Mouse (Mus musculus): ENCODE measurements at regions not wholly inside any gene's neighbourhood (a gene's known extent, or its start where the extent isn't known, plus 50 kb on each side); places are given as distances from the start of the nearest gene placed in this dataset.

- H3K27ac ChIP-seq: no peak overlapping the region
- no peak for ATAC-seq
- no peaks in the 10 kb centered on the region for H3K9me3 ChIP-seq
- H3K4me1 ChIP-seq (replicated peaks): no peaks in the 10 kb centered on the region
- 93% methylated on average over 8 of the region's 8 CpGs for WGBS
- no peak overlapping the region for H3K9ac ChIP-seq (replicated peaks)
- no peak overlapping the region for H3K4me2 ChIP-seq (replicated peaks)
- no peaks in the 10 kb centered on the region for H3K36me3 ChIP-seq
- no peak overlapping the region for H3K4me3 ChIP-seq (replicated peaks)
- no peaks in the 10 kb centered on the region for H3K27me3 ChIP-seq
These were observed 280.6 kb upstream of the Klf4 start for GRCm38 (mm10) chr4:55812846-55813245.

GRCm38 (mm10) chr4:55811656-55812055 is 279.4 kb upstream of the Klf4 start:
- 82% methylated on average over 3 of the region's 3 CpGs for WGBS
- Histone ChIP-seq H3K4me3 (replicated peaks) (no peak overlapping the region), H3K27me3 (no peaks in the 10 kb centered on the region), H3K9me3 (no peaks in the 10 kb centered on the region), H3K9ac (replicated peaks) (no peak overlapping the region), H3K4me2 (replicated peaks) (no peak overlapping the region), H3K4me1 (replicated peaks) (no peaks in the 10 kb centered on the region), H3K36me3 (no peaks in the 10 kb centered on the region), H3K27ac (no peak overlapping the region)
- ATAC-seq: no peak

- 88% methylated on average over 5 of the region's 5 CpGs for WGBS
- no peak for ATAC-seq
These were observed 276.2 kb upstream of the Klf4 start for GRCm38 (mm10) chr4:55808501-55808900.

GRCm38 (mm10) chr4:55806799-55807198 is 274.5 kb upstream of the Klf4 start:
- no peak overlapping the region for H3K4me2 ChIP-seq (replicated peaks)
- no peaks in the 10 kb centered on the region for H3K27me3 ChIP-seq
- 0 out of 2 replicates have a peak, but pooled peaks cover 5% of the 10 kb centered on the region for H3K4me1 ChIP-seq (replicated peaks)
- no peak overlapping the region for H3K27ac ChIP-seq
- no peak overlapping the region for H3K4me3 ChIP-seq (replicated peaks)
- no peaks in the 10 kb centered on the region for H3K36me3 ChIP-seq
- no peak overlapping the region for H3K9ac ChIP-seq (replicated peaks)
- H3K9me3 ChIP-seq: no peaks in the 10 kb centered on the region
- ATAC-seq: no peak
- WGBS: 84% methylated on average over 3 of the region's 3 CpGs

More at GRCm38 (mm10) chr4:55808501-55808900, 276.2 kb upstream of the Klf4 start:
- Histone ChIP-seq H3K36me3 (no peaks in the 10 kb centered on the region), H3K27ac (no peak overlapping the region), H3K4me2 (replicated peaks) (no peak overlapping the region), H3K4me1 (replicated peaks) (no peaks in the 10 kb centered on the region), H3K4me3 (replicated peaks) (no peak overlapping the region), H3K27me3 (no peaks in the 10 kb centered on the region), H3K9ac (replicated peaks) (no peak overlapping the region), H3K9me3 (no peaks in the 10 kb centered on the region)

- no peak for ATAC-seq
- Histone ChIP-seq H3K9ac (replicated peaks) (no peak overlapping the region), H3K27ac (no peak overlapping the region), H3K4me3 (replicated peaks) (no peak overlapping the region), H3K27me3 (no peaks in the 10 kb centered on the region), H3K36me3 (no peaks in the 10 kb centered on the region), H3K4me2 (replicated peaks) (no peak overlapping the region), H3K4me1 (replicated peaks) (0 out of 2 replicates have a peak, but pooled peaks cover 5% of the 10 kb centered on the region), H3K9me3 (no peaks in the 10 kb centered on the region)
- WGBS: 76% methylated on average over 6 of the region's 6 CpGs
These were observed 273.2 kb upstream of the Klf4 start for GRCm38 (mm10) chr4:55805255-55806051.

GRCm38 (mm10) chr4:55802101-55802500 is 269.8 kb upstream of the Klf4 start:
- H3K4me3 ChIP-seq (replicated peaks): no peak overlapping the region
- H3K4me2 ChIP-seq (replicated peaks): no peak overlapping the region
- H3K36me3 ChIP-seq: no peaks in the 10 kb centered on the region
- H3K27ac ChIP-seq: no peak overlapping the region
- H3K9ac ChIP-seq (replicated peaks): no peak overlapping the region
- ATAC-seq: no peak
- H3K9me3 ChIP-seq: no peaks in the 10 kb centered on the region
- no peaks in the 10 kb centered on the region for H3K27me3 ChIP-seq
- 87% methylated on average over 4 of the region's 4 CpGs for WGBS
- 0 out of 2 replicates have a peak, but pooled peaks cover 5% of the 10 kb centered on the region for H3K4me1 ChIP-seq (replicated peaks)

- H3K4me3 ChIP-seq (replicated peaks): no peak overlapping the region
- H3K27me3 ChIP-seq: no peaks in the 10 kb centered on the region
- ATAC-seq: no peak
- H3K9me3 ChIP-seq: no peaks in the 10 kb centered on the region
- no peaks in the 10 kb centered on the region for H3K36me3 ChIP-seq
- 0 out of 2 replicates have a peak, but pooled peaks cover 3% of the 10 kb centered on the region for H3K4me1 ChIP-seq (replicated peaks)
- WGBS: 82% methylated on average over 6 of the region's 6 CpGs
- H3K27ac ChIP-seq: no peak overlapping the region
- no peak overlapping the region for H3K9ac ChIP-seq (replicated peaks)
- H3K4me2 ChIP-seq (replicated peaks): no peak overlapping the region
These were observed 265.8 kb upstream of the Klf4 start for GRCm38 (mm10) chr4:55798099-55798498.

GRCm38 (mm10) chr4:55781329-55781847 is 249.1 kb upstream of the Klf4 start:
- H3K4me2 ChIP-seq (replicated peaks): no peak overlapping the region
- no peaks in the 10 kb centered on the region for H3K4me1 ChIP-seq (replicated peaks)
- no peaks in the 10 kb centered on the region for H3K27me3 ChIP-seq
- no peak for ATAC-seq
- no peak overlapping the region for H3K4me3 ChIP-seq (replicated peaks)
- no peaks in the 10 kb centered on the region for H3K36me3 ChIP-seq
- no peak overlapping the region for H3K27ac ChIP-seq
- no peaks in the 10 kb centered on the region for H3K9me3 ChIP-seq
- H3K9ac ChIP-seq (replicated peaks): no peak overlapping the region

GRCm38 (mm10) chr4:55779581-55779980 is 247.3 kb upstream of the Klf4 start:
- Histone ChIP-seq H3K4me2 (replicated peaks) (no peak overlapping the region), H3K9me3 (no peaks in the 10 kb centered on the region), H3K36me3 (no peaks in the 10 kb centered on the region), H3K4me3 (replicated peaks) (no peak overlapping the region), H3K9ac (replicated peaks) (no peak overlapping the region), H3K27me3 (no peaks in the 10 kb centered on the region), H3K4me1 (replicated peaks) (no peaks in the 10 kb centered on the region), H3K27ac (no peak overlapping the region)
- ATAC-seq: no peak
- WGBS: 80% methylated on average over 4 of the region's 4 CpGs

GRCm38 (mm10) chr4:55775858-55776257 is 243.6 kb upstream of the Klf4 start:
- no peaks in the 10 kb centered on the region for H3K4me1 ChIP-seq (replicated peaks)
- 89% methylated on average over 7 of the region's 7 CpGs for WGBS

GRCm38 (mm10) chr4:55774571-55774970 is 242.3 kb upstream of the Klf4 start:
- Histone ChIP-seq H3K4me3 (replicated peaks) (no peak overlapping the region), H3K36me3 (no peaks in the 10 kb centered on the region), H3K27ac (no peak overlapping the region), H3K4me1 (replicated peaks) (no peaks in the 10 kb centered on the region), H3K9me3 (no peaks in the 10 kb centered on the region), H3K4me2 (replicated peaks) (no peak overlapping the region), H3K9ac (replicated peaks) (no peak overlapping the region), H3K27me3 (no peaks in the 10 kb centered on the region)
- no peak for ATAC-seq
- WGBS: 91% methylated on average over 4 of the region's 4 CpGs

More at GRCm38 (mm10) chr4:55775858-55776257, 243.6 kb upstream of the Klf4 start:
- H3K9ac ChIP-seq (replicated peaks): no peak overlapping the region
- no peaks in the 10 kb centered on the region for H3K9me3 ChIP-seq
- no peaks in the 10 kb centered on the region for H3K27me3 ChIP-seq
- H3K4me3 ChIP-seq (replicated peaks): no peak overlapping the region
- no peak overlapping the region for H3K4me2 ChIP-seq (replicated peaks)
- H3K36me3 ChIP-seq: no peaks in the 10 kb centered on the region
- H3K27ac ChIP-seq: no peak overlapping the region
- no peak for ATAC-seq

- Histone ChIP-seq H3K4me3 (replicated peaks) (no peak overlapping the region), H3K36me3 (no peaks in the 10 kb centered on the region), H3K27me3 (no peaks in the 10 kb centered on the region), H3K27ac (no peak overlapping the region), H3K9ac (replicated peaks) (no peak overlapping the region), H3K9me3 (no peaks in the 10 kb centered on the region), H3K4me1 (replicated peaks) (no peaks in the 10 kb centered on the region), H3K4me2 (replicated peaks) (no peak overlapping the region)
- no peak for ATAC-seq
- WGBS: 90% methylated on average over 3 of the region's 3 CpGs
These were observed 237.4 kb upstream of the Klf4 start for GRCm38 (mm10) chr4:55769656-55770055.

Measured in midbrain, embryonic 13.5 days (tissue).